Mouse (Mus musculus): ENCODE data around the gene Robo1.

The Robo1 gene

GRCm38 (mm10) chr16:72678947-72679558 is 370.9 kb downstream of the Robo1 start:
- no peak for DNase-seq (ENCODE audit: low read depth, low spot score)

- no peak for DNase-seq (ENCODE audit: low read depth, low spot score)
These were observed 377.7 kb downstream of the Robo1 start for GRCm38 (mm10) chr16:72685604-72686479.

- no peak for DNase-seq (ENCODE audit: low read depth, low spot score)
These were observed 378.5 kb downstream of the Robo1 start for GRCm38 (mm10) chr16:72686480-72687053.

DNA sequence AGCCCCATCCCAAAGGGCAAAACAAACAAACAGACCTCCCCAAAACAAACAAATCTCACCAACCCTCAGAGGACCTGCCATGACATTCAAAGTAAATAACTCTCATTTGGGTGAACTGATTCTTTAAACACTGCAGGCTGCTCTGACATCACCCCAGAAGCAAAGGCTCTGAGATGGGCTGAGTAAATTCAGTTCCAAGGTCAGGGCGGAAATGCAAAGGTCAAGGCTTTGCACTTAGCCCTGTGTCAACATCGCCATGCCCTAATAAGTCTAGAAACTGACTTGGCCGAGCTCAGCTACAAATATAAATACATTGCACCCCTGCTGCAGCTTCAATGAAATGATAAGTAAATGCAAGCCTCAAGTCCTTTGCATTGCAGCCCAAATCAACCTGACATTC is 379.5 kb downstream of the Robo1 start:
- DNase-seq (ENCODE audit: low read depth, low spot score), result no peak

DNA sequence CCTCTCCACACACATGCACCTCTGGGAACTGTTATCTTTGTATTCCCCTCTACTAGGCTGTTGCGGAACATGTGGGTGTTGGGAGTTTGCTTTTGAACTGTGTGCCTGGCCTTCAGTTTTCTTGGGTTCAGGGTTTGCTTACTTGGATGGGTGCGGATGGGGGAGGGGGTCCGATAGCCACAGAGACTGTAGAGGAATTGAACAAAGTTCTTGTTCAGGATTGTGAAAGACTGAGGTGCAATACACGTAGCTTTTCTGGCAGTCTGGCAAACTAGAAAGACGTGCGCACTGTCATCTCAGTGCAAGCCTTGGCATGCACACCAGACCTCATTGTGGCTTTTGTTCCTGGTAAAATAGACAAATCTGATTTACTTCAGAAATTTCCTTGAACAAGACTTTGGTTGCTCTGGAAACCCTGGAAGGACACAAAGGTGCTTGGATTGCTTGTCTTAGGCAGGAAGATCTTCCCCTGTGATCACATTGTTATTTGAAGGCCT is 380.1 kb downstream of the Robo1 start:
- no peak for DNase-seq (ENCODE audit: low read depth, low spot score)

GRCm38 (mm10) chr16:72691909-72692308 is 383.8 kb downstream of the Robo1 start:
- no peak for DNase-seq (ENCODE audit: low read depth, low spot score)

- DNase-seq (ENCODE audit: low read depth, low spot score), result no peak
These were observed 385.6 kb downstream of the Robo1 start for GRCm38 (mm10) chr16:72693446-72694274.

DNA sequence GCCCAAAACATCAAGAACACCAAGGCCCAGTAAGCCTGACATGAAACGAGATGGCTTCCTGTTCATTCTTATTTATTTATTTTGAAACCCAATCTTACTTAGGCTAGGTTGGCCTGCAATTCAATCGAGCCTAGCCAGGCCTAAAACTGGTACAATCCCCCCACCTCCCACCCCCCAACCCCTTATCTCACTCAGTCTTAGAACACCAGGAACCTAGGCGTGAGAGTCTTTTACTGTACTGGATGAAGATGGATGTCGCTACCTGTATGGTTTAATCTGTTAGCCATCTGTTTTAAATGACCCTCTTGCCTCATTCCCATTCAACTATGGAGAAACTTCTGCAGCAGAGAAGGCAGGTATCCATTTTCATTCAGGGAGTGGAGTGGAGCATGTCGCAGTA is 386.7 kb downstream of the Robo1 start:
- no peak for DNase-seq (ENCODE audit: low read depth, low spot score)

DNA sequence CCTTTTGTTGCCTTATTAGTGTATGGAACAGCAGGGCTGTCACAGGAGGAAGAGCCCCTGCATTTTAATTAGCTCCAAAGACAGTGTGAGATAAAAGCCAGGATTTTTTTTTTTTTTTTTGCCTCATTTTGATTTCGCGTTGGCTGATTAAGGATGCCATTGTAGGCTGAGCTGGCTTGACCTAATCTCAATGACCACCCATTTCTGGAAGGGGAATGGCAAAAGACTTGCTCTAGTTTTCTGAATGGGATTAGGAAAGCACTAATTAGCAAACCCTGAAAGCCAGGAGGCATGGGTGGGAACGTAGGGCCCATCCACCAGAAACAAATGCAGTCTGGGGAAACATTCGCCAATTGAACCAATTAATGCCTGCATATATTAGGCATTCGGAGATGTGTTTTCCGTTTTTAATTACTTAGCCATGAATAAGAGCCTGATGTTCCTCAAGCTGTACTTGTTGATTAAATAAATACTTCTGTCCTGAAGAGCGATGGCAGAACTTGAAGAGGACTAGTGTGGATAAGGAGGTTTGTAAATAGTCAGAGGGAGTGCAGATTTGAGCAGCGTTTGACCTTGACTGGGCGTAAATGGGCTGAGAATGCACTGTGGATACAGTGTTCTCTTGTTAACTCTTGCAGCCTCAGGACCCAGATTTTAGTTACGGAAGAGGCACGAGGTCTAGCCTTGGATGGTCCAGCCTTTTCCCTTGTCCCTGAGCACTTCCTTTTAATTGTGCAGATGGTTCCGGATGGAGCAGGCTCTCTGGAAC is 391.3 kb downstream of the Robo1 start:
- DNase-seq (ENCODE audit: low read depth, low spot score), result no peak

GRCm38 (mm10) chr16:72700297-72700696 is 392.2 kb downstream of the Robo1 start:
- DNase-seq (ENCODE audit: low read depth, low spot score), result no peak

- DNase-seq (ENCODE audit: low read depth, low spot score), result no peak
These were observed 395.4 kb downstream of the Robo1 start for GRCm38 (mm10) chr16:72703486-72703885.

DNA sequence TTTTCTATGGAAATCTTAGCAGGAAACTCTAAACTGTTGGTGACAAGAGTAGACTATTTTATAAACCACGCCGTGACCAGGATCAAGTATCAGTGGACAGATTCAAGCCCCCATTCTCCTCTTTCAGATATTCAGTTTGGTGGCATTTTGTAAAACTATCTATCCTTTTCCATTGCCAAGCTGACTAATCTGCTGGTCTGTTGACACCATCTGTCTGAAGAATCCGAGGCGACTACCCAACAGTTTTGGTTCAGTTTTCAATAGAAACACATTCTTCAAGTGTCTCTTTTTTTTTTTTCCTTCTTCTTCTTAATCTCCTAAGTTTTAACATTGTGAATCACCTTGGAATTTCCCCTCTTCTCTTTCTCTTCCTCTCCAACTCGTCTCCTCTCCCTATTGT is 397.7 kb downstream of the Robo1 start:
- DNase-seq (ENCODE audit: low read depth, low spot score), result no peak

DNA sequence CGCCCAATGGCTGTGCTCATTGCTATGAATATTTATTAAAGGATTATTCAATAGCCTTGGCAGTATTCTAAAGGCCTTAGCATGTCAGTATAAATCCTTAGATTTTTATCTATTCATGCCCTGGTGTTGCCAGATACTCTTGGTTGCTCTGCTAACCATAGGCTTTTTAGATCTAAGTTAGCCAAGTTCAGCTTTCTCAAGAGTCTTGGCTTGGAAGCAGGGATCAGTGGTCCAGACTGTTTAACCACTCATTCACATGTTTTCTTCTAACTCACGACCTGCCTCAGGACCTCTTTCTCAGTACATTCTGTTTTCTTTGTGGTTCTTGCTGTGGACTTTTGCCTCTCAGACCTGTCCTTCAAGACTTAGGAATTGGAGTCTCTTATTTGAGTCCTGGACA is 400.4 kb downstream of the Robo1 start:
- DNase-seq (ENCODE audit: low read depth, low spot score), result no peak

DNA sequence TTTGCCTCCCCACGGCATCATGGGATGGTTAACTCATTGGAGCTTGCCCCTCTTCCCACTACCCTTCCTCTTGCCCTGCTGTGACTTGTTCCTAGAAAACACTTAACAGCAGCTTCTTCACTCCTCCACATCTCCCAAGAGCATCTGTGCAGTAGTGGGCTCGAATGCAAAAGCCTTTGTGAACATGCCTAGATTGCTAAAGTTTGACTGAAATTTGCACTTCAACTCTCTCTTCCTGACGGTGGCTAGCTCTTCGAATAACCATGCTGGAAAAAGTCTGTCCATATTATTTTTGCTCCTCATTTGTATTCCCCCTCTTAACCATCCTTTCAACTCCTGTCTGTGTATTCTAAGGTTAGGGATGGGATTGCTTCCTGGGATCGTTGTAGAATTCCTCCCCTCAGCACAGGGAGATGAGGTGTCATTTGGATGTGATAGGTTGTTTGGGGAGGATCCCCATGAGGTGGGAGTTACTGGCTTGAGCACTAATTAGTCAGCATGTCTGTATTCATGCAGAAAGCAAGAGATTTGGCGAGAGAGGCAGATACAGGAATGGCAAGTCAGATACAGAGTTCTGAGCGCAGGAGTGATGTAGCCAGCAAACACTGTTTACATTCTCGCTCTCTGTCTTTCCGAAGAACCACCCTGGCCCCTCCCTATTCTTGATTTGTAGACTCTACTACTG is 409.2 kb downstream of the Robo1 start:
- no peak for DNase-seq (ENCODE audit: low read depth, low spot score)

DNA sequence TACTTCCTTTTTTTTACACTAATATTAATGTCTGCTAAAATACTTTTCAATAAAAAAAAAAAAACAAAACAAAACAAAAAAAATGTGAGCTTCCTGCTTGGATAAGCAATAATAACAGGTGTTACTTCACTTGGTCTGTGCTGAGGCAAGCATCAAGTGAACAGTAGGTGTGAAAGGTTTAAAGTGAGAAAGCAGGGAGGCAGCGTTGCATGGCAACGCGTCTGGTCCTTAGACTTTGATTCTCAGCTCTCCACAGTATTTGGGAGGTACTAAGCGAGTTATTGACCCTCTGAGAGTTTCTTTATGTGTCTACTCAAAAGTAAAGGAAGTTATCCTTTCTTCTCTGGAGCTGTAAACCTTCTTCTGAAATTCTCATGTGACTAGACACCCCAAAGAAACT is 411.0 kb downstream of the Robo1 start:
- DNase-seq (ENCODE audit: low read depth, low spot score), result no peak

- DNase-seq (ENCODE audit: low read depth, low spot score), result no peak
These were observed 412.9 kb downstream of the Robo1 start for GRCm38 (mm10) chr16:72720979-72721378.

DNA sequence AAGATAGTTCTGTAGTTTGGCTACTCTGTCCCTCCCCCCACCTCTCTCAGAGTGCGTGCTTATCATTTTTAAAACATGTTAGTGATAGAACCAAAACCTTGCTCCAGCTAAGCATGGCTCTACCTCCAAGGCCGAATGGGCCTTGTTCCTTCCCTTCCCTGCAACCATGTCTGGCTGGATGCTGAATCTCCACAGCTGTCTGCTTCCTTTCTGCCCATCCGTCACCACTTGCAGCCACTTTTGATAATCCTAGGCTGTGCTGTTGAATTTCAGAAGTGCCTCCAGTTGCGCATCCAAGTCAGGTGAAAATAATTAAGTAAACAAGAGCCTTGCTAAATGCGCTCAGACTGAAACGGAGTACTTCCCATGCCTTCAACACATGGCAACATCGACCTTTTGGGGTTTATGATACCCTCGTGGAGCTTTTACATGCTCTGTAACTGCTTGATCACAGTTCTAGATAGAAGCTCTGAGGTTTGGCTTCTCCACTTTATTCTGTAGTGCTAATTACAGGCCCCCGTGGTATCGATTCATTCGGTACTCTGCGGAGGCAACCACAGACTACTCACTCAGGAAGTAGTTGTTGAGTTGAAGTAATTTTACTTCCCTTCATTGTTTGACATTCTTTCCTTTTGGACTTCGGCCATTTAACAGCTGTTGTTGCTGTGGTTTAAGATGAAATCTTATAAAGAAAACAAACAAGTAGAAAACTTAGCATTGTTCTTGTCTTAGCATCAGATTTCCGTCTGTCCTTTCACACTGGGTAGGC is 413.8 kb downstream of the Robo1 start:
- no peak for DNase-seq (ENCODE audit: low read depth, low spot score)

DNA sequence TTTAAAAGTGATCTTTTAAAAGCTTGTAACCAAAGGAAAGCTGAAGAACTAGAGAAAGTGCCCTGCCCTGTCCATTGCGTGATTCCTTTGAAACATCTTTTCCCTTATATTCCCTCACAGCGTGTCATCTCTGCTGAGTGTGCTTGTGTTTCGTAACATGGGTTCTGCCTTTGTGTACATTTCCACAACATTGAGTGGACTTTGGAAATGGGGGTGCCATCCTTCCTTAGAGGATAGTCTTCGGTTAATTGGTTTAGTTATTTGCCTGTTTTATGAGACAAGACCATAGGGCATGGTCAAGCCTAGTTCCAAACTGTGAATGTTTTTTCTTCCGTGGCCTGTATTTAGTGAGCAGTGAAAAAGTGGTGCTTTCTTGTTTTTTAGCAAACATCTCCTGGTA is 426.1 kb downstream of the Robo1 start:
- DNase-seq (ENCODE audit: low read depth, low spot score), result no peak

- no peak for DNase-seq (ENCODE audit: low read depth, low spot score)
These were observed 427.1 kb downstream of the Robo1 start for GRCm38 (mm10) chr16:72735175-72735574.

DNA sequence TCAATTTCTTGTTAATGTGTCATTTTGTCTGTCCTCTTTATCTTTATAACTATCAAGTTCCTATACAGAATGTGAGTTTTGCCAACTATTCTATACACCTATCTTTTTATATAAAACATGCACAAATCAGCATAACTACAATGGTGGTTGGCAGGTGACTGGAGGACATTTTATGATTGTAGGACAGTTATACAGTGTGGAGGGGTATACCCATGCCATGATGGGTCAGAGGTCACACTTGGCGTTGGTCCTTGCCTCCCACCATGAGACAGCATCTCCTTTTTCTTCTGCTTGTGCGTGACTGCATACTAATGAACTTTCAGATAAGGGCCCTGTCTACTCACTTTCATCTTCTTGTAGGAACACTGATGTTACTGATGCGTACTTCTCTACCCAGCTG is 427.5 kb downstream of the Robo1 start:
- no peak for DNase-seq (ENCODE audit: low read depth, low spot score)
